Mouse (Mus musculus): Measurements from ENCODE around the gene Acss2. TPM values are rescaled to one million over a fixed set of nuclear protein-coding genes. Genes with fewer than 3 reads are reported as not detected.

The Acss2 gene
- polyA plus RNA-seq (2014; fragmentation: Nextera tagmentation; extraction: Ambion mirVana), result 15.5 and 16.8 TPM in 2 replicates

DNA sequence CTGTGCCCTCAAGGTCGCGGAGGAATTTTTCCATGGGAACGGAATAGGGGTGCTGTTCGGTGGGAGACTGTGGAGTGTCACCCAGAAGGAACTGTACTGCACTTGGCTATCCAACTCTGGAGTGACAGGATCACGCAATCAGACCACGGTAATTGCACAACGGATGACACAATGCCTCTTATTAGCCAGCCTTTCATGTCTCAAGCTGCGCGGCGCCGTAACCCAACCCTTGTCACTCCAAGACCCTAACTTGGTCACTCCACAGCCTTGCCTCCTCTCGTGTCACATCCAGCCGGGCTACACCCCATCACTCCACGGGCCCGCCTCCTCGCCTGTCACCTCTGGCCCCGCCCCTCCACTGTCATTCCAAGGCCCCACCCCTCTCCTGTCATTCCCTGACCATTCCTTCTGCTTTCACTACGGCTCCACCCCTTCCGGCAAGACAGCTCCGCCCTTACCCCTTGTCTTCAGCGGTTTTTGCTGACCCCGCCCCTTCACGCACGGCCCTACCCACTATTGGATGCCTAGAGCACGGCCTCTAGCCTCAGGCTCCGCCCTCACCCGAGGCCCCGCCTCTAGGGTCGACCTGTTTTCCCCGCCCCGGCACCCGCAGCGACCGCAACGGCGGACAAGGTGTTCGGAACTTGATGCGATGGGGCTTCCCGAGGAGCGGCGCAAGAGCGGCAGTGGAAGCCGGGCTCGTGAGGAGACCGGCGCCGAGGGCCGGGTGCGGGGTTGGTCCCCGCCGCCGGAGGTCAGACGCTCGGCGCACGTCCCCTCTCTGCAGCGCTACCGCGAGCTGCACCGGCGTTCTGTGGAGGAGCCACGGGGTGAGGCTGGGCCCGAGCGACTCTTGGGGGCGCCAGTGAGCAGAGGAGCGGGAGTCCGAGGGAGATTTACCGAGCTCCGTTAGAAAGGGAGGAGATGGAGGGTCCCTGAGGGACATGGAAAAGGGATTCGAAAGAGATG is at the start of gene Acss2, which contains the start of gene Ggt7:
Gene Acss2 (plus strand): TSS at position 494 of the 969 bp plus-strand sequence.
Gene Ggt7 (minus strand): TSS at position 783 of the 969 bp plus-strand sequence.
- Histone ChIP-seq H3K9ac (ENCODE audit: low read length) (peak within 1 kb of the TSS; percentile 56), H3K9me3 (ENCODE audit: control insufficient read depth, low read length) (no peaks in the 10 kb centered on the region), H3K4me3 (ENCODE audit: low read depth, low read length) (peak within 1 kb of the TSS; percentile 70), H3K36me3 (ENCODE audit: control insufficient read depth, insufficient read depth, low read length) (no peaks in the 10 kb centered on the region), H3K4me2 (ENCODE audit: low read length) (peak within 1 kb of the TSS; percentile 93), H3K4me1 (replicated peaks; ENCODE audit: control insufficient read depth, insufficient read depth, low read length) (peaks cover 11% of the 10 kb centered on the region), H3K27me3 (replicated peaks; ENCODE audit: control insufficient read depth, insufficient read depth, low read length) (peaks cover 11% of the 10 kb centered on the region), H3K27ac (ENCODE audit: low read depth) (no peak within 1 kb of the TSS)
- ATAC-seq (replicated peaks; ENCODE audit: low FRiP score, low TSS enrichment, low read depth) (peak; percentile 99), DNase-seq (ENCODE audit: low spot score) (peak; percentile 98)
- WGBS, result 3% methylated on average over 70 of the region's 70 CpGs

DNA sequence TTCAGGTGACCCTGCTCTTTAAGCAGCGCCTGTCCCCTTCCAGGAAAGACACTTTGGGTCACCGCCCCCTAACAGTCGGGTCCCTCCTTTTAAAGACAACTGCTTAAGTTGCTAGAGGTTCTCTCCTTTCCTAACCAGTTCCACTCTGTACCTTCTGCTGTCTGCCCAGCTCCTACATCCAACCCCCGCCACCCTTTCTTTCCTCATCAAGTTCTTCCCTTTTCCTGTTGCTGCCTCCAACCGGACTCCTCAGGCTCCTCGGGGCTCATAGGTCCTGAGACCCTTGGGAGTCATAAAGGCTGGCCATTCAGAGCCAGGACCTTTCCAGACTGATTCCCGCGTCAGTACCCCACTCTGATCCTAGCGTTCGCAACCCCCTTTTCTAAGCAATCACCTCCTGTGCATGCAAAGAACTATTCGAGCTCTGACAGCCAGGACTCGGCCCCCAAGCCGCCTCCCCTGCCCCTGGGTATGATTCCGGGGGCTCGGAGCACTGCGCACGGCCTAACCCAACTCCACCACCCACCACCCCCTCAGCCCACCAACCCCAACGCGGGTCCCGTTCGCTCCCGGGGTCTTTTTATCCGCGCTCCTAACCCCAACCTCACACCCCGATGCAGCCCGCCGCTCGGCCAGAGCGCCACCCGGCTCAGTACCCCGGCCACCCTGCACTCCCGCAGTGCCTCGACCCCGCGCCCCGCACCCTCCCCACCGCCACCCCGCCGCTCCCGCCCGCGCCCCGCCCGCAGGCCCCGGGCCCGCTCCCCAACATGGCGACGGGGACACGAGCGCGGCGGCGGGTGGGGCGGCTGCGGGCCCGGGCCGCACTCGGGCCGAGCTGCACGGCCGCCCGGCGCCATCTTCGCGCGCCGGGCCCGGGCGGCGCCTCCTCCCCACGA is 44.8 kb upstream of the Acss2 start:
- WGBS, result under 1% methylated on average over 35 of the region's 71 CpGs
- peak; percentile 70 for ATAC-seq (replicated peaks; ENCODE audit: low FRiP score, low TSS enrichment, low read depth)
- peak overlapping the region; percentile 84 for H3K4me2 ChIP-seq (ENCODE audit: low read length)

DNA sequence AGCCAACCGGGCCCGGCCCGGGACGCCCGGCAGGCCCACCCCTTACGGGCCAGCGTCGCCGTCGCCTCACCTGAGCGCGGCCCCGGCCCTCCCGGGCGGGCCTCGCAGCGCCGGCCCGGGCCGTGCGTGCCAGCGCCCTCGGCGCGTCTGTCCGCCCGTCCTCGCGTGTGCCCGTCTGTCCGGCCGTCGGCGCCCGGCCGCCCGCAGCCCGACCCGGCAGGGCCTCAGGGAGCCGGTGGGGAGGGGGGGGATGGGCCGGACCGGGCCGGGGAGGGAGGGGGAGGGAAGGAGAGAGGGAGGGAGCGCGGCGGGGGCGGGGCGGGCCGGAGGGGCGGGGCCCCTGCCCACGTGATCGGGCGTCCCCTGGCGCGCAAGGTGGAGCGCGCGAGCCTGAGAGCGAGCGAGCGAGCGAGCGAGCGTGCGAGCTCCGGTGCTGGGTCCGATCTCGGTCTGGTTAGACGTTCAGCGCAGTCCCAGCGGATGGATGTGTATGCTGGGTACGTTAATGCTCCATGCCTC is 44.1 kb upstream of the Acss2 start, which contains the start of gene Ncoa6:
Gene Ncoa6 (minus strand): TSS at position 325 of the 519 bp plus-strand sequence.
- no peaks in the 10 kb centered on the region for H3K36me3 ChIP-seq (ENCODE audit: control insufficient read depth, insufficient read depth, low read length)
- peak within 1 kb of the TSS; percentile 80 for H3K27ac ChIP-seq (ENCODE audit: low read depth)
- no peaks in the 10 kb centered on the region for H3K9me3 ChIP-seq (ENCODE audit: control insufficient read depth, low read length)
- peak within 1 kb of the TSS; percentile 82 for H3K4me3 ChIP-seq (ENCODE audit: low read depth, low read length)
- peak within 1 kb of the TSS; percentile 84 for H3K4me2 ChIP-seq (ENCODE audit: low read length)
- H3K27me3 ChIP-seq (replicated peaks; ENCODE audit: control insufficient read depth, insufficient read depth, low read length), result no peaks in the 10 kb centered on the region
- peaks cover 17% of the 10 kb centered on the region for H3K4me1 ChIP-seq (replicated peaks; ENCODE audit: control insufficient read depth, insufficient read depth, low read length)
- peak within 1 kb of the TSS; percentile 96 for H3K9ac ChIP-seq (ENCODE audit: low read length)
- ATAC-seq (replicated peaks; ENCODE audit: low FRiP score, low TSS enrichment, low read depth) (peak; percentile 81), DNase-seq (ENCODE audit: low spot score) (peak; percentile 89)
- 1% methylated on average over 37 of the region's 72 CpGs for WGBS

More for the DNA sequence above, 44.8 kb upstream of the Acss2 start:
- H3K27ac ChIP-seq (ENCODE audit: low read depth), result peak overlapping the region; percentile 80
- peaks cover 17% of the 10 kb centered on the region for H3K4me1 ChIP-seq (replicated peaks; ENCODE audit: control insufficient read depth, insufficient read depth, low read length)
- H3K4me3 ChIP-seq (ENCODE audit: low read depth, low read length), result peak overlapping the region; percentile 82
- H3K9me3 ChIP-seq (ENCODE audit: control insufficient read depth, low read length), result no peaks in the 10 kb centered on the region
- no peaks in the 10 kb centered on the region for H3K36me3 ChIP-seq (ENCODE audit: control insufficient read depth, insufficient read depth, low read length)
- no peaks in the 10 kb centered on the region for H3K27me3 ChIP-seq (replicated peaks; ENCODE audit: control insufficient read depth, insufficient read depth, low read length)
- H3K9ac ChIP-seq (ENCODE audit: low read length), result peak overlapping the region; percentile 96
- DNase-seq (ENCODE audit: low spot score), result peak; percentile 82

DNA sequence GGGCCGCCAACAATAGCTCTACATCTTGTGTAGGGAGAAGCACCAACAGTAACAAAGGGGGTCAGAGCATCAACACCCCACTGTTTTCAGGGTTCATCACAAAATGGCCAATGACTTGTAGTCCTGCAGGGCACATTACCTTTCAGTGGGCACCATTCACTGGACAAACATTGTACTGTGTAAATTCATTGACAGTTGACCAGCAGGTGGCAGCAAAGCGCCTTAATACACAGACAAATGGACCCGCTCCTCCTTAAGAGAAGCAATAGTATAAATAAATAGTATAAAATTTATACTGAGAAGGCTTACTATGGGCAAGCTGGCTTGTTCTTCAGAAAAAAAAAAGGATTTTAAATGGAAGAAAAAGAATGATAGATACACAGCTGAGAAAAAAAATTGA is 35.7 kb upstream of the Acss2 start:
- 39% methylated on average over 3 of the region's 3 CpGs for WGBS
- no peak overlapping the region for H3K4me2 ChIP-seq (ENCODE audit: low read length)

DNA sequence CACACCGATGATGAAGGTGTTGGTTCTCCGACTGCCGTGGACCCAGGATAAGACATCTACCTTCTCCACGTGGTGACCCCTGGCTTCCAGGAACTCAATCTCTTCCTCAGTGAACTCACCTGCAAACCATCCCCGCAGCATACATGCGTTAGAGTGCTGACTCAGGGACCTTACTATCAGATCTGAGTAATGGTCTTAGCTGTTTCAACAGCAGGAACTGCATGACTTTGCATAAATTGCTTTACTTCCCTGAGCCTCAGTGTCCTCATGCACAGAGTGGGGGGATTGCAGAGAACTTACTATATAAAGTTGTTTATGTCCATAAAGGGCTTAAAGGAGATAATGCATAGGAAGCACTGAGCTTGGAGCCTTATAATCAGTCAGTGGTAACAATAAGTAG is 26.8 kb upstream of the Acss2 start:
- H3K36me3 ChIP-seq (ENCODE audit: control insufficient read depth, insufficient read depth, low read length), result no peaks in the 10 kb centered on the region
- no peak overlapping the region for H3K9ac ChIP-seq (ENCODE audit: low read length)
- H3K27ac ChIP-seq (ENCODE audit: low read depth), result no peak overlapping the region
- no peaks in the 10 kb centered on the region for H3K9me3 ChIP-seq (ENCODE audit: control insufficient read depth, low read length)
- H3K27me3 ChIP-seq (replicated peaks; ENCODE audit: control insufficient read depth, insufficient read depth, low read length), result no peaks in the 10 kb centered on the region
- ATAC-seq (replicated peaks; ENCODE audit: low FRiP score, low TSS enrichment, low read depth) (no peak), DNase-seq (ENCODE audit: low spot score) (peak; percentile 31)
- H3K4me1 ChIP-seq (replicated peaks; ENCODE audit: control insufficient read depth, insufficient read depth, low read length), result no peaks in the 10 kb centered on the region
- H3K4me3 ChIP-seq (ENCODE audit: low read depth, low read length), result no peak overlapping the region
- WGBS, result 89% methylated on average over 6 of the region's 6 CpGs
- H3K4me2 ChIP-seq (ENCODE audit: low read length), result no peak overlapping the region

More for the DNA sequence above, 35.7 kb upstream of the Acss2 start:
- Histone ChIP-seq H3K9me3 (ENCODE audit: control insufficient read depth, low read length) (no peaks in the 10 kb centered on the region), H3K27ac (ENCODE audit: low read depth) (no peak overlapping the region), H3K36me3 (ENCODE audit: control insufficient read depth, insufficient read depth, low read length) (no peaks in the 10 kb centered on the region), H3K4me3 (ENCODE audit: low read depth, low read length) (no peak overlapping the region), H3K4me1 (replicated peaks; ENCODE audit: control insufficient read depth, insufficient read depth, low read length) (no peaks in the 10 kb centered on the region), H3K27me3 (replicated peaks; ENCODE audit: control insufficient read depth, insufficient read depth, low read length) (no peaks in the 10 kb centered on the region), H3K9ac (ENCODE audit: low read length) (no peak overlapping the region)
- no peak for ATAC-seq (replicated peaks; ENCODE audit: low FRiP score, low TSS enrichment, low read depth)
- DNase-seq (ENCODE audit: low spot score), result peak; percentile 79

DNA sequence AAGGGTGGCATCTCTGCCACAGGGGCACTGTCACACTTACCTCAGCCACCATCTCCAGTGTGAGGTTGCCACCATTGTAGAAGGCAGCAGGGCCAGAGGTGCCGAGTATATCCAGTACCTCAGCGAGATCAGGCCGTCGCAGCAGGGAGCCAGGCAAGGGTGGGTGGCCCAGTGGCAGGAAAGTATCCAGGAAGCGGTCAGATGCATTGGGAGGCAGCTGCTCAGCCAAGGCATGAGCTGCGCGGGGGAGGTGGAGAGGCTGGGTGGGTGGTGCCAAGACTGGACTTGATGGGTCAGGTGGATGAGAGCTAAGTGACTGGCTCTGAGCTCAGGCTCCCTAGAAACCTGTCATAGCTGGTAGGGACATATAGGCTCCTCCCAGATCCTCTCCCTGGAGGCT is 15.2 kb upstream of the Acss2 start:
- Histone ChIP-seq H3K4me1 (replicated peaks; ENCODE audit: control insufficient read depth, insufficient read depth, low read length) (peaks cover 4% of the 10 kb centered on the region; the same call in 1 of the 2 replicates), H3K27ac (ENCODE audit: low read depth) (no peak overlapping the region), H3K4me3 (ENCODE audit: low read depth, low read length) (no peak overlapping the region), H3K9me3 (ENCODE audit: control insufficient read depth, low read length) (no peaks in the 10 kb centered on the region), H3K4me2 (ENCODE audit: low read length) (no peak overlapping the region), H3K9ac (ENCODE audit: low read length) (no peak overlapping the region), H3K36me3 (ENCODE audit: control insufficient read depth, insufficient read depth, low read length) (no peaks in the 10 kb centered on the region), H3K27me3 (replicated peaks; ENCODE audit: control insufficient read depth, insufficient read depth, low read length) (no peaks in the 10 kb centered on the region)
- 78% methylated on average over 7 of the region's 7 CpGs for WGBS
- DNase-seq (ENCODE audit: low spot score) (no peak), ATAC-seq (replicated peaks; ENCODE audit: low FRiP score, low TSS enrichment, low read depth) (no peak)

DNA sequence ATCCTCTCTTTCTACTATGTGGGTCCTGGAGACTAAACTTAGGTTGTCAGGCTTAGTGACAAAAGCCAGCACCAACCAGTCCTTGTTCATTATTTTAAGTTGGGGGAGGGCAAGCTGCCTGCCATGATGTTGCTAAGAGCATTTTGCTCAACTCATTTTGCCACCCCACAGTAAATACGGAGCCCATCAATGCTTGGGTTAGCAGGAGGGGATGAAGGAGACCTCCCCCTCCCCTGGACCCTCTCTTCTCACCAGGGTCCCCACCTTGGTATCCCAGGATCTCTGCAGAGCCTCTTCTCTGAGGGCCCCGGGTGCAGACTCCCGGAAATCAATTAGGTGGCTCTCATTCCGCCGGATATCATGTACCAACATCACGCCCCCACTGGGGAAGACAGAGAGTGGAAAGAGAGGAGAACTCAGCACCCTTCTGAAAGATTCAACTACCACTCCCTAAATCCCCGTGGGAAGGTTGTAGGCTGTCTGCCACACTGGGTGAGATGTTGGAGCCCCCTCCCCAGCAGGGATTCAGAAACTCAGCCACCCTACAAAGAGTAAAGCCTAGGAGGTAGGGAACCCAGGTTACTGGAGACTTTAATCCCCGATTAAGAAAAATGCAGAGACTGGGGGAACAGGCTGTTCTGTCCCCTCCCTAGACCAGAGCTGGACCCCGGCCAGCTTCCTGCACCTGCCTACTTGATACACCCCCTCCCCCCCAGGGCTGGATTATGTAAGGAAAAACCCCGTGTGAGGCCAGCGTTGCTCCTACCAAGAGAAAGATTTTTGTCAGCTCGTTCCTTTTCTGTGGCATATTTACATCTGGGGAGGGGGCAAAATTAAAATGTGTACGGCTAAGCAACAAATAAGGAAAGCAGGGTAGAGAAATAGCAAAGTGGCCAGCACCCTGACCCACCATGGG is 13.1 kb upstream of the Acss2 start:
- H3K4me1 ChIP-seq (replicated peaks; ENCODE audit: control insufficient read depth, insufficient read depth, low read length), result peaks cover 4% of the 10 kb centered on the region; the same call in 1 of the 2 replicates
- ATAC-seq (replicated peaks; ENCODE audit: low FRiP score, low TSS enrichment, low read depth) (no peak), DNase-seq (ENCODE audit: low spot score) (no peak)
- no peak overlapping the region for H3K9ac ChIP-seq (ENCODE audit: low read length)
- H3K4me3 ChIP-seq (ENCODE audit: low read depth, low read length), result no peak overlapping the region
- no peaks in the 10 kb centered on the region for H3K9me3 ChIP-seq (ENCODE audit: control insufficient read depth, low read length)
- H3K27ac ChIP-seq (ENCODE audit: low read depth), result no peak overlapping the region
- no peaks in the 10 kb centered on the region for H3K36me3 ChIP-seq (ENCODE audit: control insufficient read depth, insufficient read depth, low read length)
- no peaks in the 10 kb centered on the region for H3K27me3 ChIP-seq (replicated peaks; ENCODE audit: control insufficient read depth, insufficient read depth, low read length)
- WGBS, result 57% methylated on average over 13 of the region's 13 CpGs
- no peak overlapping the region for H3K4me2 ChIP-seq (ENCODE audit: low read length)

Measured in intestine, embryonic 14.5 days (tissue).